Mouse (Mus musculus) 416B (cell line): ENCODE measurements around the gene Rarg.

Source experiments
- DNase-seq: peaks from one replicate; pipeline ENCODE4 v3.0.0; 2011; ENCODE audit warnings: low read depth

Rarg gene

GRCm38 (mm10) chr15:102257202-102258075 is at the start of gene Rarg:
Gene Rarg, minus strand, starts transcription at chr15:102257517.
- peak; percentile 67 for DNase-seq

- DNase-seq: no peak
These were observed 45.2 kb upstream of the Rarg start for GRCm38 (mm10) chr15:102302542-102302941.

GRCm38 (mm10) chr15:102296368-102297006 is 39.2 kb upstream of the Rarg start:
- DNase-seq: peak; percentile 36

GRCm38 (mm10) chr15:102295633-102296367 is 38.5 kb upstream of the Rarg start, which contains the start of gene Espl1:
Gene Espl1, plus strand, starts transcription at chr15:102296266.
- DNase-seq: peak; percentile 96

GRCm38 (mm10) chr15:102287395-102287794 is 30.1 kb upstream of the Rarg start:
- peak; percentile 84 for DNase-seq

- DNase-seq: no peak
These were observed 26.3 kb upstream of the Rarg start for GRCm38 (mm10) chr15:102283648-102284047.

GRCm38 (mm10) chr15:102282463-102283292 is 25.4 kb upstream of the Rarg start:
- DNase-seq: peak; percentile 40

GRCm38 (mm10) chr15:102280623-102281022 is 23.3 kb upstream of the Rarg start:
- no peak for DNase-seq

- DNase-seq: no peak
These were observed 22.6 kb upstream of the Rarg start for GRCm38 (mm10) chr15:102279783-102280520.

- peak; percentile 93 for DNase-seq
These were observed 21.9 kb upstream of the Rarg start, which contains the start of gene Mfsd5 for GRCm38 (mm10) chr15:102279092-102279782. Gene Mfsd5, plus strand, starts transcription at chr15:102279454.

- DNase-seq: no peak
These were observed 21.4 kb upstream of the Rarg start for GRCm38 (mm10) chr15:102278726-102279091.

GRCm38 (mm10) chr15:102273982-102274716 is 16.8 kb upstream of the Rarg start:
- peak; percentile 35 for DNase-seq

- no peak for DNase-seq
These were observed 14.1 kb upstream of the Rarg start for GRCm38 (mm10) chr15:102271441-102271840.

GRCm38 (mm10) chr15:102270274-102270960 is 13.1 kb upstream of the Rarg start, which contains the start of gene Gm9918:
Gene Gm9918, plus strand, starts transcription at chr15:102270563.
- DNase-seq: no peak

- peak; percentile 61 for DNase-seq
These were observed 8.2 kb upstream of the Rarg start for GRCm38 (mm10) chr15:102265548-102265947.

- DNase-seq: no peak
These were observed 5.7 kb upstream of the Rarg start for GRCm38 (mm10) chr15:102263037-102263436.

- no peak for DNase-seq
These were observed 5.3 kb upstream of the Rarg start for GRCm38 (mm10) chr15:102262582-102262981.

- no peak for DNase-seq
These were observed 1.4 kb upstream of the Rarg start for GRCm38 (mm10) chr15:102258581-102259253.
